Mouse (Mus musculus) C2C12 (cell line): ENCODE data around the gene Limch1. TPM values are rescaled to one million over a fixed set of nuclear protein-coding genes. Genes with fewer than 3 reads are reported as not detected.
A peak's percentile ranks its signal among the peaks of the same experiment; 100 is the strongest.

Experiments used
- H3K27me3 ChIP-seq: one replicate; pipeline ENCODE4 v1.6.1; 2011; ENCODE audit not compliant: control insufficient read depth, insufficient read depth, insufficient read length
- H3K36me3 ChIP-seq: one replicate; pipeline ENCODE4 v1.6.1; 2011; ENCODE audit not compliant: control insufficient read depth, insufficient read depth
- H3K4me3 ChIP-seq: one replicate; pipeline ENCODE4 v1.5.1; 2011; ENCODE audit warnings: mild to moderate bottlenecking, control low read depth; ENCODE audit not compliant: poor library complexity, insufficient read depth, severe bottlenecking
- H3K79me2 ChIP-seq: one replicate; pipeline ENCODE4 v1.6.1; 2011; ENCODE audit not compliant: control insufficient read depth, insufficient read depth
- H3K79me3 ChIP-seq: one replicate; pipeline ENCODE4 v1.6.1; 2011; ENCODE audit warnings: low read depth, control low read depth
- H3ac ChIP-seq: one replicate; pipeline ENCODE3; 2011; ENCODE audit warnings: low read depth; ENCODE audit not compliant: control insufficient read depth, insufficient read length
- CEBPB ChIP-seq: IDR thresholded peaks from one replicate; pipeline ENCODE4 v1.6.1; 2011; ENCODE audit warnings: low read depth, mild to moderate bottlenecking, control low read depth, moderate library complexity
- CTCF ChIP-seq: IDR thresholded peaks from one replicate; pipeline ENCODE4 v1.5.1; 2011; ENCODE audit not compliant: control insufficient read depth, insufficient read depth, insufficient read length
- FOSL1 ChIP-seq: IDR thresholded peaks from one replicate; pipeline ENCODE4 v1.8.0; 2011; ENCODE audit warnings: mild to moderate bottlenecking, low read length; ENCODE audit not compliant: poor library complexity, insufficient read depth, severe bottlenecking
- MAX ChIP-seq: IDR thresholded peaks from one replicate; pipeline ENCODE4 v1.6.1; 2011; ENCODE audit warnings: mild to moderate bottlenecking, control low read depth
- MYOD1 ChIP-seq: IDR thresholded peaks from one replicate; pipeline ENCODE4 v1.6.1; 2011; ENCODE audit warnings: low read depth; ENCODE audit not compliant: control insufficient read depth, insufficient read length
- MYOG ChIP-seq: IDR thresholded peaks from one replicate; pipeline ENCODE4 v1.6.1; 2011; ENCODE audit not compliant: control insufficient read depth, insufficient read length; ENCODE audit errors: extremely low read depth
- USF1 ChIP-seq: IDR thresholded peaks from one replicate; pipeline ENCODE4 v1.6.1; 2011; ENCODE audit warnings: low read depth, mild to moderate bottlenecking, control low read depth, moderate library complexity
- polyA plus RNA-seq: library from polyadenylated mRNA; unstranded; fragments of >200 nt; fragmentation: generic; extraction: Trizol; gene quantifications from one replicate; pipeline ENCODE4 v1.2.1, GENCODE M21; 2012; ENCODE audit warnings: missing spikeins

The Limch1 gene
- polyA plus RNA-seq, 1 experiment, result not detected

GRCm38 (mm10) chr5:67032601-67033000 is 287.0 kb downstream of the Limch1 start:
- TF ChIP-seq MAX, result no peak
- no peak for TF ChIP-seq FOSL1
- TF ChIP-seq MYOG, result no peak
- TF ChIP-seq CEBPB, result no peak
- TF ChIP-seq CTCF, result no peak
- no peak for TF ChIP-seq MYOD1
- no peak for TF ChIP-seq USF1

GRCm38 (mm10) chr5:67043932-67044331 is 298.3 kb downstream of the Limch1 start:
- H3ac ChIP-seq, result no peak overlapping the region
- no peaks in the 10 kb centered on the region for H3K79me3 ChIP-seq
- H3K36me3 ChIP-seq, result no peaks in the 10 kb centered on the region
- no peak overlapping the region for H3K4me3 ChIP-seq
- no peaks in the 10 kb centered on the region for H3K27me3 ChIP-seq
- H3K79me2 ChIP-seq, result no peaks in the 10 kb centered on the region
- TF ChIP-seq CEBPB, result no peak
- TF ChIP-seq USF1, result no peak
- TF ChIP-seq MAX, result no peak
- TF ChIP-seq MYOD1, result no peak
- no peak for TF ChIP-seq MYOG
- no peak for TF ChIP-seq FOSL1
- no peak for TF ChIP-seq CTCF

More at GRCm38 (mm10) chr5:67032601-67033000, 287.0 kb downstream of the Limch1 start:
- H3ac ChIP-seq, result no peak overlapping the region
- H3K79me2 ChIP-seq, result no peaks in the 10 kb centered on the region
- no peak overlapping the region for H3K4me3 ChIP-seq
- no peaks in the 10 kb centered on the region for H3K79me3 ChIP-seq
- H3K36me3 ChIP-seq, result no peaks in the 10 kb centered on the region
- peaks cover 3% of the 10 kb centered on the region for H3K27me3 ChIP-seq

GRCm38 (mm10) chr5:67048003-67048402 is 302.4 kb downstream of the Limch1 start:
- H3K4me3 ChIP-seq, result no peak overlapping the region
- peaks cover 10% of the 10 kb centered on the region for H3K27me3 ChIP-seq
- H3K36me3 ChIP-seq, result no peaks in the 10 kb centered on the region
- no peak overlapping the region for H3ac ChIP-seq
- TF ChIP-seq CEBPB, result no peak
- peak; percentile 49 for TF ChIP-seq CTCF
- no peaks in the 10 kb centered on the region for H3K79me2 ChIP-seq
- H3K79me3 ChIP-seq, result no peaks in the 10 kb centered on the region

- H3K36me3 ChIP-seq, result no peaks in the 10 kb centered on the region
- no peak for TF ChIP-seq CEBPB
- no peak for TF ChIP-seq USF1
- TF ChIP-seq MAX, result no peak
- no peak for TF ChIP-seq FOSL1
- no peak for TF ChIP-seq MYOG
- H3K79me2 ChIP-seq, result no peaks in the 10 kb centered on the region
- H3ac ChIP-seq, result no peak overlapping the region
- no peak overlapping the region for H3K4me3 ChIP-seq
- H3K27me3 ChIP-seq, result peaks cover 3% of the 10 kb centered on the region
- H3K79me3 ChIP-seq, result no peaks in the 10 kb centered on the region
These were observed 312.2 kb downstream of the Limch1 start for GRCm38 (mm10) chr5:67057803-67058202.

- no peak overlapping the region for H3K4me3 ChIP-seq
- H3K79me2 ChIP-seq, result no peaks in the 10 kb centered on the region
- no peaks in the 10 kb centered on the region for H3K36me3 ChIP-seq
- no peaks in the 10 kb centered on the region for H3K79me3 ChIP-seq
- no peak for TF ChIP-seq FOSL1
- no peak for TF ChIP-seq USF1
- TF ChIP-seq MYOD1, result no peak
- no peak for TF ChIP-seq CTCF
- TF ChIP-seq MYOG, result no peak
- TF ChIP-seq CEBPB, result no peak
- no peak for TF ChIP-seq MAX
- peaks cover 3% of the 10 kb centered on the region for H3K27me3 ChIP-seq
- H3ac ChIP-seq, result no peak overlapping the region
These were observed 314.9 kb downstream of the Limch1 start for GRCm38 (mm10) chr5:67060519-67060918.

- Histone ChIP-seq H3K79me3 (no peaks in the 10 kb centered on the region), H3ac (no peak overlapping the region), H3K79me2 (no peaks in the 10 kb centered on the region), H3K27me3 (no peaks in the 10 kb centered on the region), H3K36me3 (no peaks in the 10 kb centered on the region), H3K4me3 (no peak overlapping the region)
- TF ChIP-seq CTCF (no peak), MYOD1 (no peak), FOSL1 (no peak), MAX (no peak), CEBPB (no peak), MYOG (no peak), USF1 (no peak)
These were observed 318.0 kb downstream of the Limch1 start for GRCm38 (mm10) chr5:67063596-67063995.
